Mouse (Mus musculus): Measurements from ENCODE around the gene Cdc5l. TPM values are rescaled to one million over a fixed set of nuclear protein-coding genes. Genes with fewer than 3 reads are reported as not detected.
"Not testable (repeated sequence)": the region's sequence is repeated elsewhere in the genome, so short reads cannot be mapped to it uniquely, and the experiment has no call there.

Cdc5l gene
- total RNA-seq, 2 experiments from 2014 or later: 31.5 to 66.1 TPM

- ATAC-seq (replicated peaks; ENCODE audit: low FRiP score, poor library complexity, severe bottlenecking): no peak
These were observed 13.5 kb upstream of the Cdc5l start for GRCm38 (mm10) chr17:45447063-45447462.

GRCm38 (mm10) chr17:45445923-45446322 lies 12.4 kb upstream of the Cdc5l start:
- no peak for ATAC-seq (replicated peaks; ENCODE audit: low FRiP score, poor library complexity, severe bottlenecking)

DNA sequence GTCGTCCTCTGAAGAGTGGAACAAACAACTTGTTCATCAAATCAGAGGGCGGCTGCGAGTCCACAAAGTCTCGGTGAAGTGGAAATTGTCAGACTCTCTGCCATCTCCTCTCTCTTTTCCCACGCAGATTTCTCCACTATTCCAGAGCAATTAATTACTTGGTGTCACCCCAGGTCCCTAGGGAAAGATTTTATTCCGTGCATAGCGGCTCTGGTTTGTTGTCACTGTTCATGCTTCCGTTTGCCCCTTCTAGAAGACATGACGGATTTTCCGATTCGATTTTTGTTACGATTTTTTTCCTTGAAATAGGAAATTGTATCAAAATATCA lies 689 bp upstream of the Cdc5l start:
- ATAC-seq (replicated peaks; ENCODE audit: low FRiP score, poor library complexity, severe bottlenecking): no peak

GRCm38 (mm10) chr17:45432706-45433398 lies 685 bp downstream of the Cdc5l start:
- ATAC-seq (replicated peaks; ENCODE audit: low FRiP score, poor library complexity, severe bottlenecking): peak; percentile 39

- no peak for ATAC-seq (replicated peaks; ENCODE audit: low FRiP score, poor library complexity, severe bottlenecking)
These were observed 1.5 kb downstream of the Cdc5l start for GRCm38 (mm10) chr17:45432007-45432406.

- peak; percentile 75 for ATAC-seq (replicated peaks; ENCODE audit: low FRiP score, poor library complexity, severe bottlenecking)
These were observed 16.1 kb downstream of the Cdc5l start for GRCm38 (mm10) chr17:45417387-45417786.

GRCm38 (mm10) chr17:45411617-45412016 lies 21.9 kb downstream of the Cdc5l start:
- not testable (repeated sequence) for ATAC-seq (replicated peaks; ENCODE audit: low FRiP score, poor library complexity, severe bottlenecking)

- no peak for ATAC-seq (replicated peaks; ENCODE audit: low FRiP score, poor library complexity, severe bottlenecking)
These were observed 24.8 kb downstream of the Cdc5l start for GRCm38 (mm10) chr17:45408719-45409118.

DNA sequence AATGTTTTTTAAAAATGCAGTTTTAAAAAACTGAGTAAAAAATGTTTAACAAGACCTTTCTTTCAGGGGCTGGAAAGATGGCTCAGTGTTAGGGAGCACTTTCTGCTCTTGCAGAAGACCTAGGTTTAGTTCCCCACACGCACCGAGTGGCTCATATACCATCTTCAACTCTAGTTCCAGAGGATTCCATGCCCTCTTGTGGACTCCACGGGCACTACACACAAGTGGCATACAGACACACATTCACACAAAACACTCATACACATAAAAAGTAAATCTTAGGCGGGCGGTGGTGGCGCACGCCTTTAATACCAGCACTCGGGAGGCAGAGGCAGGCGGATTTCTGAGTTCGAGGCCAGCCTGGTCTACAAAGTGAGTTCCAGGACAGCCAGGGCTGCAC lies 27.3 kb downstream of the Cdc5l start:
- no peak for ATAC-seq (replicated peaks; ENCODE audit: low FRiP score, poor library complexity, severe bottlenecking)

DNA sequence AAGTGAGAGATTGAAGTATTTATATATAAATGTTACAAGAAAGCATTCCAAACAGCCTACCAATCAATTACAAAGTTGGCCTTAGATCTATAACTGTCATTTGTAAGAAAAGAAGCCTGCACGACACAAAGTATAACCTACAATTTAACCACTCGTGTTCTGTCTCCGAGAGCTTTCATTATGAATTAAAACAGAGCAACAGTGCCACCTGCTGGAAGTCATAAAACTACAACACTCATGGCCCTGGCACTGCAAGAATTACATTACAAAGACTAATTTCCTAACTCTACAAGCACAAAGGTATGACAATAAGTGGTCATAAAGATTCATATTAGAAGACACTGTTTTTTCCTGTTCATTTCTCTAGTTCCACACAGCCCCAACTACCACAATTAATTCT lies 30.3 kb downstream of the Cdc5l start:
- ATAC-seq (replicated peaks; ENCODE audit: low FRiP score, poor library complexity, severe bottlenecking): peak; percentile 84

DNA sequence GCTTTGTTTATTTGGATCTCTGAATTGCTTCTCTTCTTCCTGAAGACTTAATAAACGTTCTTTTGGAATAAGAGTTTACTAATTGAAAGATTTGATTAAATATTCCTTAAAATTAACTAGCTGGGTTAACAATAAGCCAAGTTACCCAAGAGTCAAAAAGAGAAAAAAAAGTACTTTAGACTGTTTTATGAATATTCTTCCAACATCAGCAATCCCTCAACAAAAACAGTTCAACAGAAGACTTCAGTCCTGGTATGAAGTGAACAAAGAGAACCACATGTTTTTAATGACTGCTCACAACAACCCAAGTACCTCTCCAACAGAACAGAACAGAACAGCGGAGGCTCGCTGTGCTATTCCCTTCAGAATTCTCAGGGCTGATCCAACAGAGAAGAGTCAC lies 30.9 kb downstream of the Cdc5l start:
- no peak for ATAC-seq (replicated peaks; ENCODE audit: low FRiP score, poor library complexity, severe bottlenecking)

DNA sequence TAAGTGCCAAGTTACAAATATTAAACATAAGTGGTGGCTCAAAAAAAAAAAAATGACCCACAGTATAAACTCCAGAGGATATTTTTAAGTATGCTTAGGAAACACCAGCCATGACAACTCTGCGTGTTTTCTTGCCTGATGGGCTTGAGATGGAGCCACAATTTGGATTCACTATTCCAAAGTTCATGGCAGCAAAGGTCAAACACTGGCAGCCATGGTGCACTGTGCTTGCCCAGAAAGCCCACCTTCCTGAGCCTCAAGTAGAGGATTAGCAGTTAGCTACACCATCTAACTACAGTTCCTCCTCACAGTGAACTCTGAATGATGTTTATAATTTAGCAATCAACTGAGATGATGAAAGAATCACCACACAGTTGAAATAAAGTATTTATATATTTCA lies 31.4 kb downstream of the Cdc5l start:
- no peak for ATAC-seq (replicated peaks; ENCODE audit: low FRiP score, poor library complexity, severe bottlenecking)

DNA sequence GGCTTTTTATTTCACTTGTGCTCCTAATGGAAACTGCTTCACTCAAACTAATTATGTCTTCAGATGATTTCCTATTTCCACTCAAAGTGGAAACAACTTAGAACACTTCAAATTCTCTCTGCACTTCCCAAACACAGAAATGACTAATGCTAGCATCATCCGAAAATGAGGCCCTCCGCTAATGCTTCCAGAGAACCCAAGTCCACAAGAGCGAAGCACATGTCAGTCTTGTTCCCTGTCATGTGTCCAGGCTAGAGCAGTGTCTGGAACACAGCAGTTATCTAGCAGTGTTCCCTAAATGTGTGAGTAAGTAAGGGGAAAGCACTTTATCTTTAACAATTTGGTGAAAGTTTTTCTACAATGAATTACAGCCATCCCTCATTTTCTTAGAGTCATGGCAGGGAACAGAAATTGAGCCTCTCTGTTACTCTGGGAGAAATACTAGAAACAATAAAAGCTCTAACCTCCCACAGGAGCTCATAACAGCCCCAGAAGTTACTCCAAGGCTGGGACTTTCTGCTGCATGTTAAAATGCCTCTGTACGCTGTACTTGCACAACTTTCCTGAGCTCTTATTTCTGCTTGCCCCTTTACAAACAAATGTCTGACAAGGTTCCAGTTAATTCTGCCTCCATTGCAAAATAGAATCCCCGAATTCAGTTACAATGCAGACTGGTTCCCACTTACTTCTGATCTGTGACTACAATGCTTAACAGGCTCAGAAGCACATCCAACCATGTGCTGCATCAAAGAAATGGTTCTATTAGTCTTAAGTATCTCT lies 32.2 kb downstream of the Cdc5l start:
- ATAC-seq (replicated peaks; ENCODE audit: low FRiP score, poor library complexity, severe bottlenecking): no peak

DNA sequence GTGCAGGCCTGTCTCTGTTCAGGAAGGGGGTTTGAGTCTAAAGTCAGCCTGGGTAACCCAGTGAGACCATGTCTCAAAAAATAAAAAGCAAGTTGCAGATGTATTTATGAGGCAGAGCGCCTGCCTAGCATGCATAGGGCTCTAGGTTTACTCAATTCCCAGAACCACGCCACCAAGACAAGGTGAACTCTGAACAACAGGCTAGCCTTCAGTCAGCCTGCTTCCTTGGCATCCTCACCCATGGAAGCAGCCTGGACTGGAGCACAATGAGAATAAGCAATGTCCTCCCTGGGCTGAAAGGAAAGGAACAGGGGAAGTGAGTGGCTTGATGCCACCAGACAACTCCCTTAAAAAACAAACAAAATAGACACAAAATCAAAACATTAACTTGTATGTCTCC lies 35.5 kb downstream of the Cdc5l start:
- no peak for ATAC-seq (replicated peaks; ENCODE audit: low FRiP score, poor library complexity, severe bottlenecking)

DNA sequence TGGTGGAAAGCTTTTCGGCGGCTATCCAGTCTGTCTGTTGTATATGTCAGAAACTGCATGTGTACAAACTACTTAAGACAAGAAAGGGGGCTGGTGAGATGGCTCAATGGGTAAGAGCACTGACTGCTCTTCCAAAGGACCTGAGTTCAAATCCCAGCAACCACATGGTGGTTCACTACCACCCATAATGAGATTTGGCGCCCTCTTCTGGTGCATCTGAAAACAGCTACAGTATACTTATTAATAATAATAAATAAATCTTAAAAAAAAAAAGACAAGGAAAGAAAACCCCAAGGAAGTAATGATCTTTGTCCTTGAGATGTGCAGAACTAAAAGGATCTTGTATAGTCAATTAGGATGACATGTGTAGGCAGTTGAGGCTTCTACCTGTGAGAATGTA lies 36.0 kb downstream of the Cdc5l start:
- ATAC-seq (replicated peaks; ENCODE audit: low FRiP score, poor library complexity, severe bottlenecking): no peak

DNA sequence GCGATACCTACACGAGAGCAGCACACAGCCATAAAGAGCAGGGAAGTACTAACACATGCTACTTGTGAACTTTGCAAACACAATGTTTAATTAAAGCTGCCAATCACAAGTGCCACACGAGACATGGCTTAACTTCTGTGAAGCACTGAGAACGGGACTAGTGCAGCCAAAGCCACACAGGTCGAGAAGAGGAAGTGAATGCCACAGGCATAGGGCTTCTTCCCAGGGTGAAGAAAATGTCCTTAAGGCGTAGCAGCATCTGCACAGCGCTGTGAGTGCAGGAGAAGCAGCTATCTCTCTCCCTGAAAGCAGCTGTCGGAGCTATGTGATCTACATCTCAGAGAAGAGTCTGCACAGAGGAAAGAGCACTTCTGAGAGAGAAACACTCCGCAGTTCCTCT lies 38.9 kb downstream of the Cdc5l start:
- no peak for ATAC-seq (replicated peaks; ENCODE audit: low FRiP score, poor library complexity, severe bottlenecking)

- no peak for ATAC-seq (replicated peaks; ENCODE audit: low FRiP score, poor library complexity, severe bottlenecking)
These were observed 39.8 kb downstream of the Cdc5l start for GRCm38 (mm10) chr17:45393765-45394164.

GRCm38 (mm10) chr17:45389896-45390295 lies 43.6 kb downstream of the Cdc5l start:
- ATAC-seq (replicated peaks; ENCODE audit: low FRiP score, poor library complexity, severe bottlenecking): no peak

DNA sequence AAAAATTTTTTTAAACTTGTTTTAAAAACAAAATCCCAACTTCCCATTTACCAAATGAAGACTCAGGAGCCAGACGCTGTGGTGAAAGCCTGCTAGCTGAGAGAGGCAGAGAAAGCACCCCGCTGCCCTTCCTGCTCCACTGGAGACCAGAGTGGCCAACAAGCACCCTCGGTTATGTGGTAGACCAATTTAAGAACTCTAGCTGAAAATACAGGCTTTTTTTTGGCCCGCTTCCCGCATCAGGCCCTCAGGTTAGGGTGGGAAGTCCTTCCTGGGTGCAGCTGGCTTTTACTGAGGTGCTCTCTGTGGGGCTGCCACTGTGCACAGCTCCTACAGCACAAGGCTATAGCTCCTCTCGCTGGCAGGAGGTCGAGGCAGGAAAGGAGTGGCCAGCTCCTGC lies 46.6 kb downstream of the Cdc5l start:
- ATAC-seq (replicated peaks; ENCODE audit: low FRiP score, poor library complexity, severe bottlenecking): no peak

DNA sequence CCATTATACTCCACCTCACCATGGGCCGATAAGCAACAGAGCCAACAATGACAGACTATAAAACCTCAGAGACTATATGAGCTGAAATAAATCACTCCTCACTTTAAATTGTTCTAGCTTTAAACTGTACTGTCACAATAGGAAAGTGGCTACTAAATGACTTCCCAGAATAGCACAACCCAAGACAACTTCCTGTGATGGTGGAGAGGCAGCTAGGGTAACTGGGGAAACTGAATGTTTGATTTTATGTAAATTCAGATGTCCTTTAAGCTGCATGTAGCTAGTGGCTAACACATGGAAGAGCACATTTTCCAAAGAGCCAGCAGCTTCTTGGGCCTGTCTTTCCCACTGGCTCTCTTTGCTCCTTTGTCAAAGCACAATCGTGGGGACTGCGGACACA lies 50.2 kb downstream of the Cdc5l start:
- no peak for ATAC-seq (replicated peaks; ENCODE audit: low FRiP score, poor library complexity, severe bottlenecking)

DNA sequence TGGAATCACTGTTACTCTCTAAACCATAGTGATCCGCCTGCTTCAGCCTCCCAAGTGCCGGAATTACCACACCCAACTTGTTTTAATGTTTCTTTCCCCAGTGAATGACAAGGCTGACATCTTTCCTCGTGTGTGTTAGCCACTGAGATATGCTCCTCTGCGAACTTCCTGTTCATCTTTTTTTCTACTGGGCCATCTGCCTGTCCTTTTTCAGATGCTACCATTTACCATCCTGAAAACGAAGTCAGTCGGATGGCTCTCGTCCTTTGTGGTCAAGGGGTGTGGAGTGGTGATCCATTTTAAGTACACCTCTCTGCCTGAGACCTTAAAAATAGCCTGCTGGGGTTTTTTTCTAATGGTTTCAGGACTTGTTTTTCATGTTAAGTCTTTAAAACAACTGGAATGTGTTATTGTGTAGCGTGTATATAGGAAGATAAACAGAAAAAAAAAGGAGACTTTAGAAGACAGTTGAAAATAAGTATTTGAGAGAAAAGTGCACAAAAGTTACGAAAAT lies 54.2 kb downstream of the Cdc5l start:
- no peak for ATAC-seq (replicated peaks; ENCODE audit: low FRiP score, poor library complexity, severe bottlenecking)
